Mouse (Mus musculus) liver, adult (tissue): ENCODE results near the gene Cenpm.

Experiments
- GATA4 ChIP-seq: IDR thresholded peaks from 2 replicates; pipeline ENCODE4 v1.6.1; 2014; ENCODE audit warnings: mild to moderate bottlenecking, low read length; ENCODE audit not compliant: insufficient replicate concordance

The Cenpm gene

GRCm38 (mm10) chr15:82255944-82256383 lies 11.4 kb upstream of the Cenpm start:
- TF ChIP-seq GATA4, result no peak

GRCm38 (mm10) chr15:82255248-82255647 lies 10.7 kb upstream of the Cenpm start:
- no peak for TF ChIP-seq GATA4

- no peak for TF ChIP-seq GATA4
Observed at GRCm38 (mm10) chr15:82252097-82252496, 7.5 kb upstream of the Cenpm start, which contains the start of gene 1500009C09Rik. Gene 1500009C09Rik, plus strand, starts transcription at chr15:82252397.

GRCm38 (mm10) chr15:82251579-82251978 lies 7.0 kb upstream of the Cenpm start:
- no peak for TF ChIP-seq GATA4

- no peak for TF ChIP-seq GATA4
Observed at GRCm38 (mm10) chr15:82247131-82247776, 2.7 kb upstream of the Cenpm start.

GRCm38 (mm10) chr15:82243742-82244114 lies 820 bp downstream of the Cenpm start:
- no peak for TF ChIP-seq GATA4

- no peak for TF ChIP-seq GATA4
Observed at GRCm38 (mm10) chr15:82243311-82243710, 1.2 kb downstream of the Cenpm start.

DNA sequence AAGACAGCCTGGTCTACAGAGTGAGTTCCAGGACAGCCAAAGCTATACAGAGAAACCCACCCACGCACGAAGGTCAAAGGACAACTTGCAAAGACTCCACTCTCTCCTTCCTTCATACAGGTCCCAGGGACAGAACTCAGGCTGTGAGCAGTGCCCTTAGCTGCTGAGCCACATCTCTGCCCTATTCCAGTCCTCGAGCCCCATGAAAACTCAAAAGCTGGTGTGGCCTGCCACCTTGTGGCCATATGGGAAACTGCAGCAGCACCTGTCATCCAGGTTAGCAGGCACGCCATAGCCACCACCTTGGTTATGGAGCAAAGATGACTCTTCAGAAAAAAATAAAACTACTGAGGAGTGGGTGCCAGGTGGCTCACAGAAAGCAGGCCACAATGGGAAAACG lies 8.0 kb downstream of the Cenpm start:
- TF ChIP-seq GATA4, result no peak

GRCm38 (mm10) chr15:82235661-82236060 lies 8.9 kb downstream of the Cenpm start:
- TF ChIP-seq GATA4, result no peak

DNA sequence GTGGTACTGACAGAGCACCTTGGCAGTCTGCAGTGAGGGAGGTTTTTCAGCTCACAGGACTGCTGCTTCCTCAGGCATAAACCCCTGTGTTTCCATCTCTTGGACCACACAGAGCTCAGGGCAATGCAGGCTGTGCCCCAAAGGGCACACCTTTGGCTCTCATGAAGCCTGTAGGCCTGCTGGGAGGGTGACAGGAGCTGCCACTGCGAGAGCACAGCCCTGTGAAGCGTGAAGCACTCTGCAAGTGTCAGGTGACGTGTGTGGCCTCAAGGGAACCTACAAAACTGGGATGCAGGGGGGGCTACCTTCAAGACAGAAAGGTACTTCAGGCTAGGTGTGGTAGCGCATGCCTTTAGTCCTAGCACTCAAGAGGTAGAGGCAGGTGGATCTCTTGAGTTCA lies 11.9 kb downstream of the Cenpm start:
- no peak for TF ChIP-seq GATA4

DNA sequence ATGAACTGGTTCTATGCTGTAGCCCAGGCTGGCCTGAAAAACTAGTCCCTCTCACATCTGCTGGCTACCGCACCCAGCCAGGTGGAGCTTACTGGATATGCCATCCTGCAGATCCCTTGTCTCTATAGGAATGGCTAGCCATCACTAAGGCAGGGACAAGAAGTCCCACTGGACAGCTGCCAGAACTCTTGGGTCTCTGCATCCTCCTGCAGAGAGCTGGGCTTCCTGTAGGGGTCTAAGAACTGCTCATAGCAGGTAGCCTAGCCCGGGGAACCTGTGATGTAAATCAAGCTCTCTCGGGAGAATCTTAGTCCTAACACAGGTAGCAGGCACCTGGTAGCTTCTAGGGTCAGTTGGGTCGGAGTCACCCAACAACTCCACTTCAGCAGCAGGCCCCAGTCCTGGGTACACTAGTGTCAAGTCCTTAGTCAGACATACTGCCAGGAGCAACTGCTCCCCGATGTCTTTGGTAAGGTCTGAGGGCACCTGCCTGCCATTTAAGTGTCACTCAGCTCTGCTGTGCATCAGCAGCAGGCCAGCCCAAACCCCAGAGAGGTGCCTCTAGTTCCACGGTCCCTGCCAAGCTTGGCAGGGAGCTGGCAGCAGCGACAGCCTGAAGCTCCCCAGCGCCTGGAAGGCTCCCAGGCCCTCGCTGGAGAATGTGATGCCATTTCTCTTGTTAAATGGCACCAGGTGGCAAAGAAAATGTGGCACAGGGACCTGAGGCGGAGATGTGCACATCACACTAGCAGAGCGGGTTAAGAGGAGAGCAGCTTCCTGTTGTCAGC lies 12.8 kb downstream of the Cenpm start:
- no peak for TF ChIP-seq GATA4

- TF ChIP-seq GATA4, result no peak
Observed at GRCm38 (mm10) chr15:82231100-82231499, 13.4 kb downstream of the Cenpm start.

- TF ChIP-seq GATA4, result no peak
Observed at GRCm38 (mm10) chr15:82230098-82230611, 14.4 kb downstream of the Cenpm start.

DNA sequence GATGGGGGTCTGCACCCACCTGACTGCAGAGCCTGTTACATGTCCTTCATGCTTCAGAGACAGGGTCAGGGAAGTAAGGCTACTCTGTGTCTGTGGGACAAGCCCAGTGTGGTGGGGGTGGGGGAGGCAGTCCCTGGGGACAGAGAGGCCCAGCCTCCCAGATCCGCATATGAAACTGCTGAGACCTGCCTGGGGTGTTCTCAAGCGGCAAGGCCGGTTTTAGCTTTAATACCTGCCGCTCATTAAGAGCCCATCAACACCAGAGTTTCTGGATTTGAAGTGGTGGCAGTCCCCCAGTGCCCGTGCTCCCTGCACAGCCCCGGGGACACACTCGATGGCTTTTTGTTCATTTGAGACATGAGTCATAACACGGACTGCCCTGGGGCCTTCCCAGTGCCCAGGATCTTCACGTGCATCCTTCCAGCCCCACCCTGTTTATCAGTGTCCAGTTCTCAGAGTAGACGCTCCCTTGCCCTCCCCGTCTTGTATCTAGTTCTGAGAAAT lies 15.0 kb downstream of the Cenpm start:
- no peak for TF ChIP-seq GATA4

DNA sequence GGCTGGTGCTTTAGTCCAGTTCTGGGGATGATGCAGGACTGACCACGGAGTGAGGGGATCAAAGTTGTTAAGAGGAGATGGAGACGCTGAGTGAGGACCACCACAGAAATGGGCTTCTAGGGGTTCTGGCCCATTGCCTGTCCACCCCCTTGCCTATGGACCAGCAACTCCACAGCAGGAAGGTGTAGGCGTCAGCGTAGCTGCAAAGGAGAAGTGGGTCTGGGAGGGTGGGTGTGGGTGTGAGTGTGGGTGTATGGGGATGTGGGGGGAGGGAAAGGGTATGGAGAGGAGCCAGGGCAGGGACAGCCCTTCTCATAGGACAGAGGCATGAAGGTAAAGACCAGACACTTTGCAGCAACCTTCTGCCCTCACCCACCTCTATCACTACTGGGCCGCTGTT lies 18.8 kb downstream of the Cenpm start:
- TF ChIP-seq GATA4, result no peak

- no peak for TF ChIP-seq GATA4
Observed at GRCm38 (mm10) chr15:82224602-82225215, 19.8 kb downstream of the Cenpm start.
